Mouse (Mus musculus): ENCODE data around the gene Higd1c.
"Not testable (repeated sequence)": the region's sequence is repeated elsewhere in the genome, so short reads cannot be mapped to it uniquely, and the experiment has no call there.

Higd1c gene

DNA sequence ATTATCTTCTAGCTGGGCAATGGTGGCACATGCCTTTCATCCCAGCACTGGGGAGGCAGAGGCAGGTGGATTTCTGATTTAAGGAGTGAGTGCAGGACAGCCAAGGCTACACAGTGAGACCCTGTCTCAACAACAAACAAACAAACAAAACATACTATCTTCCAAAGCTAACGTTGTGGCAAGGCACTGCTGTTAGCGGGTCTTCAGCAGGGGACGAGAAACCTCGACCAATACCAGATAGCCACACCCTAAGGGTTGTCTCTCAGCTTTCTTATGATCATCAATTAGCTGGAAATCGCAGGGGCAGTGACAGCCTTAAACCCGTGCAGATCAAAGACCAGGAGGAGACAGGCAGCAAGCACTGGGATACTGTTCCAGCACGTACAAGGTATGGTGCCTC lies at the start of gene Higd1c:
Gene Higd1c, plus strand, starts transcription at position 301 of the 400 bp plus-strand sequence.
- no peak for DNase-seq (ENCODE audit: low read depth, low spot score)

DNA sequence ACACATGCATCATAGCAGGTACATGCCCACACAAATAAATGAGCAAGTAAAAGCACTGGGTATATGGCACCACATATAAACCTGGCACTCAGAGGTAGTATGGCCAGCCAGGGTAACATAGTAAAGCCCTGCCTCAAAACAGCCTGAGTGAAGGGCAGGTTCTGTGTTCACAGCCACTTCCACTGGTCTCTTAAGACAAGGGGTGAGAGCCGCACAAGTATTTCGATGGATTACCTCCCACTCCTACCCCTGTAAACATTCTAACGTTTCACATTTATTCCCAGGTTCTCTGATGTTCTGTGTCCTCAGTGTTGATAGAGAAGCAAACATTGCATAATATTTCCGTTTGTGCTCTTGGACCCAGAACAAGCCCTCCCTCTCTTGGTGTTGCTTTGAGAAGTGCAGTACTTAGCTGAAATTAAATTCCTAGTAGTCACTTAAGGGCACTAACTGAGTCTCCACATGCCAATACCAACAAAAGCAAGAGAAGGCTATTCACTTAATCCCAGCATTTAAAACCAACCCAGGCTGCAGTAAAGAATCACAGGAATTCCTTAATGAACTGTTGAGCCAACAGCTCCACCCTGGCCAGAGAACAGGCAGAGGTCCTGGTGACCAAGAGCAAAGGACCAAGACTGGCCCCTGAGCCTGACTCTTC lies 46.2 kb upstream of the Higd1c start:
- DNase-seq (ENCODE audit: low read depth, low spot score) = not testable (repeated sequence)

DNA sequence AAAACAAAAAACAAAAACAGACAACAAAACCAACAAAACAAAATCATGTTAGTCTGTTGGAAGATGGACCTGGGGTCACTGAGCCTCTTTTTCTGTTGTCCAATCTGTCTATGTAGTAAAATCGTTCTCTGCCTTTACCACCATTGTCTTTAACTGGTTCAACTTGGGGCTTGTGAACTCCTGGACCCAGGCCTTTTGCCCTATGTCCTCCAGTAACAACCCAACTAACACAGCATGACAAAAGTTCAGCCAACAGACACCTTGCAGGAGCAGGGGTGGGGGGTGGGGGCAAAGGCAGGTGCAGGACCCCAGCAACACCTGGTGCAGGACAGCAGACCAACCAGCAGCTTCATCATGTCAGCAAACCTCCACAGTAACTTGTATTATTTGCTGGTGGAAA lies 44.5 kb upstream of the Higd1c start:
- DNase-seq (ENCODE audit: low read depth, low spot score) = no peak

DNA sequence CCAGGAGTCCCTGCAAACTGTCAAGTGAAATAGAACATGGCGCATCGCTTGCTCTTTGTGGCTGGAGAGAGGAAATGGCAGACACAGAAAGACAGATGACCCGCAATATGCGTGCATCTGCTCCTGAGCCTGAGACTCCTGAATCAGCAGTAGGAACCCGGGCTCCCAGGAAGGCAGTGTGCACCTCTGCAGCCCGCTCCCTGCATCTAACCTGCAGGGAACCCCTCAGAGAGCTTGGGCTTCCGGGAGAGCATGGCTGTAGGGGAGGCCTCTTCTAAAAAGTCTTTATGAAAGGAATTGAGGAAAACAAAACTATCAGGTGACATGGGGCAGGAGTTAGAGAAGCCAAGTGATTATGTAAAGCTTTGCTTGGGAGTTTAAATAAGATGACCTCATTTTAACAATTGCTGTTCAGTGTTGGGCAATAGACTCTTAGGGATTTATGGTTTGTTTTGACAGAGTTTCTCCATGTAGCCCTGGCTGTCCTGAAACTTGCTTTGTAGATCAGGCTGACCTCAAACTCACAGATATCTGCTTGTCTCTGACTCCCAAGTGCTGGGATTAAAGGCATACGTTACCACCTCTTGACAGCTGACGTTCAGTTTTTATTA lies 43.9 kb upstream of the Higd1c start:
- DNase-seq (ENCODE audit: low read depth, low spot score) = no peak

DNA sequence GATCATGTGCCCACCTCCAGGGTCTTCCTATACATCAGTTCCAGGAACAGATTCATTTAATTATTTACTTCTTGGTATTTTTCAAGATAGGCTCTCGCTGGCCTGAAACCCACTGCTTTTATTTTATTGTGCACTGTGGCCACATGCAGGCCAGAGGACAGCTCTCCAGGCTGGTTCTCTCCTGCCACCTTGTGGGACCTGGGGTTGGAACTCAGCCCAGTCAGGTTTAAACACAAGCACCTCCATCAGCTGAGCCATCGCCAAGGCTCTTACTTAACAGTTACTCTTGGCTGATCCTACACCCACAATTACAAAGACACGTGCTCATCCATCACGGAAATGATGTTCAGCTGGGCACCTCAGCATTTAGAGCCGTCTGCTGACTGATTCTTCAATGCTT lies 43.2 kb upstream of the Higd1c start:
- DNase-seq (ENCODE audit: low read depth, low spot score) = no peak

DNA sequence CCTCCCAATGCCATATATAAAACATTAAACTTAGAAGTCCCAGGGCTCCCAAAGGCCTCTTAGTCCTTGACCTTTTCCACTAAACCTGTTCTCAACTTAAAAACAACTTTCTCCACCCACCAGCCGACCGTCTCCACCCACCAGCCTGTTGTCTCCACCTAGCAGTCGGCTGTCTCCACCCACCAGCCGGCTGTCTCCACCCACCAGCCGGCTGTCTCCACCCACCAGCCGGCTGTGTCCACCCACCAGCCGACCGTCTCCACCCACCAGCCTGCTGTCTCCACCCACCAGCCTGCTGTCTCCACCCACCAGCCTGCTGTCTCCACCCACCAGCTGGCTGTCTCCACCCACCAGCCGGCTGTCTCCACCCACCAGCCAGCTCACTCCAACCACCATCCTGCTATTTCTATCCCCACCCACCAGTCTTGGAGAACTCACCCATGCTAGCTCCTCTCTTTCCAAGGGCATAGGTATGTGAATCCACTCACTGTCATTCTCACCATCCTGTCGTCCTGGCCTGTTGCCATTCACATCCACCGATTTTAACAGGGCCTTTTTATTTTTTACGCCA lies 40.2 kb upstream of the Higd1c start:
- DNase-seq (ENCODE audit: low read depth, low spot score) = peak; percentile 42

DNA sequence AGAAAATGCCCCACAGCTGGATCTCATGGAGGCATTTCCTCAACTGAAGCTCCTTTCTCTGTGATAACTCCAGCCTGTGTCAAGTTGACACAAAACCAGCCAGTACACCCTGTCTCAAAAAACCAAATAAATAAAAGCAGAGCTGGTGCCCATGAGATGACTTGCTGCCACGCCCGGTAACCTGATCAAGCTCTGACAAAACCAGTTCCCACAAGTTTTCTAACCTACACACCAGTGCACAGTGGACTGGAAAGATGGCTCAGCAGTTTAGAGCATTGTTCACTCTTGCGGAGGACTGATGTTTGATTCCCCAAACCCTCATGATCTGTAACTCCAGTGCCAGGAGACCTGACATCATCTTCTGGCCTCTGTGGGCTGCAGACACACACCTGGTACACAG lies 39.1 kb upstream of the Higd1c start:
- no peak for DNase-seq (ENCODE audit: low read depth, low spot score)

DNA sequence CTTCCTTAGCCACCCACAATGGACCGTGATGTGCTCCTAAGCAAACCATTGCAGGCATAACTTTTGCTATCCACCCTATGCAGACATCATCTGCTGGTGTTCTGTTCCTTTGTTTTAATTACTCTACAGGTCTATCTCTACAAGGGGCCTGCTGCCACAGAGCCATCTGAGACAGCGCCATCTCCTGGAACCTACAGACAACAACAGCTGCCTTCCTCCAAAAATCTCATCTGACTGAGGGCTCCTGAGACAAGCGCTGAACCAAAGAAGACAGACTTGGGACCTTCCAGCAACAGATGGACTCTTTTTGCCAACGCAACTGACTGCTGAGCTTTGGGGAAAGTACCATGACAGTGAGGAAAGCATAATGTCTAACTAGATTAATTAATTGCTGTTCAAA lies 36.3 kb upstream of the Higd1c start:
- DNase-seq (ENCODE audit: low read depth, low spot score) = not testable (repeated sequence)

DNA sequence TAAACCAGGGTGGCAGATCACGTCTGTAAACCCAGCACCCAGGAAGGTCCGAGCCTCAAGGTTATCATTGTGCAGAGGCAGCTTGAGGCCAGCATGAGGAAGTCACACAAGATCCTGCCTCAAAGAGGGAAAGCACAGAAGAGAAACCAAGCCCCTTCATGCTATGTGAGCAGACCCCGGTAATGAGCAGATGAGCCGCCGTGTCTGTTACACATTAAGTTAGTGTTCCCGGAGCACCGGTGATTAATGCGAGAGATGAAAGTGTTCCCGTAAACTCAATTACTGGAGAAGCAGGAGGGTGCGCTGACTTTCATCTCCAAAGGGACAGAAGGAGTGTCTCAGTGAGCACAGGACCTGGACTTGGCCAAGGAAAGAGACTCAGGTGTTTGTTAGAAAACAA lies 35.0 kb upstream of the Higd1c start:
- DNase-seq (ENCODE audit: low read depth, low spot score) = not testable (repeated sequence)

DNA sequence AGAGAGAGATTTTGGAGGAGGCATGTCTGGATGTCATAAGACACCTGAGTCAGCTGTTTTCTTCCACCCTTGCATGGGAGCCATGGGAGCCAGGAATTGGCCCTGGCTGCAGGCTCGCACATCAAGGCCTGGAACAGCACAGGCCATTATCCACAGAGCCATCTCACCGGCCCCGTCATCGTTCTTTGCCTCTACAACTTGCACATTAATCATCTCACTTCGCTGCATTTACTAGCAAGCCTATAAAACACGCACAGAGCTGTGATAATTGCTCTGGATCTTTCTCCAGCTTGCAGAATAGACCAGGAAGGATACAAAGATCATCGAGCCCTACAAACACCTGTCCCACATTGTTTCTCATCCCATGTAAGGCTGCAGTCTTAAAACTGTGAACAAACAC lies 33.6 kb upstream of the Higd1c start:
- no peak for DNase-seq (ENCODE audit: low read depth, low spot score)

DNA sequence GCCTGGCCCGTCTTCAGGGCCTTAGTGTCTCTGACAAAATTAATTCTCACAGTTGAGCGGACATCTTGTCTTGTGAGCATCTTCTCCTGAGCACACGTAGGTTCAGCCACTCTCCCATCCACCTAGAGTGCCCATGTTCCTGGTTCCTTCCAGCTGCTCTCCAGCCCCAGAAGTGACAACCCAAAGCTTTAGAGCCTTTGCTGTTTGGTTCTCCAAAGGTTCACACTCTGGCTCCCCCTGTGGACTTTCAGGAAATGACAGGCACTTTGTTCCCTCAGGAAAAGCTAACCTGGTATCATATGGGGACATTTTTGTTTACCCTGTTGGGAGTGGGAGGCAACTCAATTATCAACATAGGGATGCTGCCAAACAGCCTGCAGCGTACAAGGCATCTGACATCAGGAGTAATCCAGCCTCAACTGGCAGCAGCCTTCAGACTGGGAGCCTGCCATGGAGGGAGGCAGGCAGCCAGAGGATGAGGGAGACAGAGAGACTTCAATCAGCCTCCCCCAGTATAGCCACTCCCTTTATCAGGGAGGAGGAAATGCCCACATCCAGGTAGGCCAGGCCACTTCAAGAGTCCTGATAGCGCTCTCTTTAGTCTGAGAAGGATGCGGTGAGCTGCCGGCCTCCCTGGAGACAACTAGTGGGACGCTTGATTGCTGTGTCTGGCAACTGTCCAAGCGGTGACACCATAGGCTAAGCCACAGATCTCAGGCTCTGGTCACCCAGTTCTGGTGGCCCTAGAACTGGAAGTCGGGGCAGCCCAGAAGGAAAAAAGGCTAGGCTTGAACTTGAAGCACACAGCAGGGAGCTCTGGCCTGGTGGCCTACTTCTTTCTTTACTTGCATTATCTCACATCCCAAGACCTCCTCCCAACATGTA lies 32.0 kb upstream of the Higd1c start:
- not testable (repeated sequence) for DNase-seq (ENCODE audit: low read depth, low spot score)

DNA sequence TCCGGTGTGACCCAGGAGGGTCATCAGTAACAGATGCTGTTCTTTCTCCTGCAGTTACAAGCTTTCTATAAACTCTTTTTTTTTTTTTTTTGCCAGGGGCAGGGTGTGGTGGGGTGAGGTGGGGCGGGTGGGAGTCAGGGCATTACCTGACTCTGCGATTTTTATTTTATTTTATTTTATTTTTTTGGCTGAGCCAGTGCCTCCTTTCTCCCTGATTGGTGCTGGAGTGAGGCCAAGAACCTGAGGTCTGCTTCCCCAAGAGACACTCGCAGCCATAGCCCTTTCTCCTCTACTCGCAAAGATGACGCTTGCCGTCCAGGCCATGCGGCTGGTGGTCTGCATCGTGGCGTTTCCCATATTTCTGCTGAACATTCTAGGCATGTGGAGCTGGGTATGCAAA lies 29.7 kb upstream of the Higd1c start, which contains the start of gene Mettl7a3:
Gene Mettl7a3, plus strand, starts transcription at position 301 of the 400 bp plus-strand sequence.
- DNase-seq (ENCODE audit: low read depth, low spot score) = no peak

DNA sequence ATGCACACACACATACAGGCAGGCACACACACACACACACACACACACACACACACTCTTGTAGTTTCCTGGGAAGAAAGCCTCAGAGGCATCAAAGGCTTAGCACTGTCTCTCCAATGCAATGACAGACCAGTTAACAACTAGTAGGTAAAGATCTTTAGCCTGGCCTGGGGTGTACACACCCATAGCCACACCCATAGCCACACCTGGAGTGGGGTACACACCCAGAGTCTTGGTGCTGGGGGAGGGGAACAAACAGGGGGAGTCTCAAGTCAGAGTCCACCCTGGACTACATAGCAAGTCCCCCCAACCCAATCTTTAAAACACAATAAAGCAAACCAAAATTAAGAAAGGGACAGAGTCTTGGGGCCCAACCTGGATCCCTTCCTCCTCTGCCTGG lies 27.0 kb upstream of the Higd1c start:
- not testable (repeated sequence) for DNase-seq (ENCODE audit: low read depth, low spot score)

DNA sequence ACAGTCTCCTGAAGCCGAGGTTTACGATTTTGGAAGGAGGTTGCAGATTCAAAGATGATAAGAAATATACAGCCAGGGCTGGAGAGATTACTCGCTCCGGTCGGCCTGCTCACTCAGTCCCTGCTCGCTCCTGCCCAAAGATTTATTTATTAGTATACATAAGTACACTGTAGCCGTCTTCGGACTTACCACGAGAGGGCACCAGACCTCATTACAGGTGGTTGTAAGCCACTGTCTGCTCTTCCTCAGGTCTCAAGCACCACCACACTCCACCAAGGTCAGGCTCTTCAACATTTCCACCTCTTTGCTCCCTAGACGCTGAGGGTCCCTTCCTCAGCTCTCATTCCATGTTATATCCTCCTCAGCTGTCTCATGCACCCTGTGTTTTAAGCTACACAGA lies 26.5 kb upstream of the Higd1c start:
- not testable (repeated sequence) for DNase-seq (ENCODE audit: low read depth, low spot score)

DNA sequence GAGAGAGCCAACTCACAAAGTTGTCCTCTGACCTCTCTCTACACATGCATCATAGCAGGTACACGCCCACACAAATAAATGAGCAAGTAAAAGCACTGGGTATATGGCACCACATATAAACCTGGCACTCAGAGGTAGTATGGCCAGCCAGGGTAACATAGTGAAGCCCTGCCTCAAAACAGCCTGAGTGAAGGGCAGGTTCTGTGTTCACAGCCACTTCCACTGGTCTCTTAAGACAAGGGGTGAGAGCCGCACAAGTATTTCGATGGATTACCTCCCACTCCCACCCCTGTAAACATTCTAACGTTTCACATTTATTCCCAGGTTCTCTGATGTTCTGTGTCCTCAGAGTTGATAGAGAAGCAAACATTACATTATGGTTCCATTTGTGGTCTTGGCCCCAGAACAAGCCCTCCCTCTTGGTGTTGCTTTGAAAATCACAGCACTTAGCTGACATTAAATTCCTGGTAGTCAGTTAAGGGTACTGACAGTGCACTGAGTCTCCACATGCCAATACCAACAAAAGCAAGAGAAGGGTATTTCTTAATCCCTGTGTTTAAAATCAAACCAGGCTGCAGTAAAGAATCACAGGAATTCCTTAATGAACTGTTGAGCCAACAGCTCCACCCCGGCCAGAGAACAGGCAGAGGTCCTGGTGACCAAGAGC lies 22.9 kb upstream of the Higd1c start:
- DNase-seq (ENCODE audit: low read depth, low spot score) = not testable (repeated sequence)

DNA sequence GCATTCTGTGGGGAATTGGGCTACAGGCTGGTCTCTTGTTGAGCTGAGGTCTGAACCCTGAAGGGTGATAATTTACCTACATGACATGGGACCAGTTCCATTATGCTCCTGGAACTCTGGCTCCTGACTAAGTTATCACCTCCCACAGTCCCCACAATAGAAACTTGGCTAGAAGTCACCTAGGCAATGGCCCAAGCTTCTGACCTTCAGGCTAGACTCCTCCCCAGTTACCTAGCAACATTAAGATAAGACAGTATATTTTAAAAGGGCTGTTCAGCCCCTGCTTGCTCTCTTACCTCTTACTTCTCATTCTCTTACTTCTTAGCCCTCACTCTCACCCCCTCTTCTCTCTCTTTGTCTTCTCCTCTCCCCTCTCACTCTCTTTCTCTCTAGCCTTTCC lies 18.9 kb upstream of the Higd1c start:
- no peak for DNase-seq (ENCODE audit: low read depth, low spot score)

DNA sequence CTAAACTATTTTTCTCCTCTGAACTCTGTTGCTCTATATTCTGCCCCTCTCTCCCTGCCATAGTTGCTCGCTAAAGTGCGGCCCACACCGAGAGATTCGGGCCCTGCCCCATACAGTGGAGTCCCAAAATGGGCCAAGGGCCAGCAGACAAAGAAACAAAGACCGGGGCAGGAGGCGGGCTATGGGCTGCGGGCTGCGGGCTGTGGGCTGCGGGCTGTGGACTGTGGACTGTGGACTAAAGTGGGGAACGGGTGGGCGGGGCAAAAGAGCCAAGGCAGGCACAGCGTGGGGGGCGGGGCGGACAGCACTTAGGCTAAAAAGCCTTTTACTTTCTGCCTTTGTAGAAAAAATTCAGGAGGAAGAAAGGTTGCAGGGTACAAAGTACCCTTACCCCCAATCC lies 17.6 kb upstream of the Higd1c start:
- DNase-seq (ENCODE audit: low read depth, low spot score) = no peak

DNA sequence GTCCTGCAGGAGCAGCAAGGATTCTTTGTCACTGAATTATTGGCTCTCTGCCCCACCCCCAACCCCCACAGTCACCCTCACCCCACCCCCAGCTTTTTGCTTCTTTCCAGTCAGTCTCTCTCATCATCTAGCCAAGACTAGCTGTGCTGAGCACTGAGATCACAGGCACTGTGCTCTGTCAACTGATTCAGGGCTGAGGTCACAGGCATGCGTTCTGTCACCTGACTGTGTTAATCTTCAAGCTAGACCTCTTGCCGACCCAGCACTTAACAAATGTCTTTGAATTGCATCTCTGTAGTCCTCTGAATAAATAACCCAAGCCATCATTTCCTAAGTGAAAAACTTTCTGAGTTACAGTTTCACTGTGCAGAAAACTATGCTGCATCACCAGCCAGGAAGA lies 14.8 kb upstream of the Higd1c start:
- DNase-seq (ENCODE audit: low read depth, low spot score) = no peak

DNA sequence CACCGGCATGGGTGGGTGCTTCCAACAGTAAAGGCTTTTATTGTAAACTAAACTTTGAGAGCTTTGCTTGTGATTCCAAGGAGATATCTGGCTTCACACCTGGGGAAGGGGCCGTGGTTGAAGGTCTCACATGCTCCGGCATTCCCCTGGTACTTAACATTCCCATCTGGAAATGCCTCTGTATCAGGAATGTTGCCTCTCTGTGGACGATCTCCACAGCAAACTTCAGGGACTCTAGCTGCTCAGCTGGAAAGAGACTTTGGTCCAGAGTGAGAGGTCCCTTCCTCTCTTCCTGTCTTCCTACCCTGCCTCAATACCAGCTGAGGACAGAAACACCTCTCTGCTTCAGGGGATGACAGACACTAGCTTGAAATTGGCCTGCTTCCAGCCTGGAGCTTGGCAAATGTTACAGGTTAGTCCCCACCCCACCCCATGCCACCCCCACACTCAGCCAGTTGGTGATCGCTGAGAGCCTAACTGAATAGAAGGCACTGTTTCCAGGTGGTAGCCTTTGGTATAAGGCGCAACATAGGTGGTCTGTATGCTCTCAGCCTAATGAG lies 12.8 kb upstream of the Higd1c start:
- no peak for DNase-seq (ENCODE audit: low read depth, low spot score)

DNA sequence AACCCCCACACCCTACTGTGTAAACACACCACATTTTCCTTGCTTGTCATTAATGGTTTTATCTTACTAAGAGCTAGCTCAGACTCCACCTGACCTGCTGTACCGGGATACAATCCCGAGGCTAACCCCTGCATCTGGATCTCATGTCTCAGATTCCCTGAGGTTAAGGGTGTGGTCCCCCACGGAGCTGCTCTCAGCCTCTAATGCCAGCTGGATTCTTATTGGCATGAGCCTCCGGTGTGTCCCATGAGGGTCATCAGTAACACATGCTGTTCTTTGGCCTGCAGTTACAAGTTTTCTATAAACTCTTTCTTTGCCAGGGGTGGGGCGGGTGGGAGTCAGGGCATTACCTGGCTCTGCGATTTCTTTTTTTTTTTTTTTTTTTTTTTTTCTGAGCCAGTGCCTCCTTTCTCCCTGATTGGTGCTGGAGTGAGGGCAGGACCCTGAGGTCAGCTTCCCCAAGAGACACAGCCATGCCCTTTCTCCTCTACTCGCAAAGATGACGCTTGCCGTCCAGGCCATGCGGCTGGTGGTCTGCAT lies 11.6 kb upstream of the Higd1c start, which contains the start of the genes Methig1 and Mettl7a2:
Gene Methig1, plus strand, starts transcription at position 439 of the 540 bp plus-strand sequence.
Gene Mettl7a2, plus strand, starts transcription at position 490 of the 540 bp plus-strand sequence.
- DNase-seq (ENCODE audit: low read depth, low spot score) = no peak

DNA sequence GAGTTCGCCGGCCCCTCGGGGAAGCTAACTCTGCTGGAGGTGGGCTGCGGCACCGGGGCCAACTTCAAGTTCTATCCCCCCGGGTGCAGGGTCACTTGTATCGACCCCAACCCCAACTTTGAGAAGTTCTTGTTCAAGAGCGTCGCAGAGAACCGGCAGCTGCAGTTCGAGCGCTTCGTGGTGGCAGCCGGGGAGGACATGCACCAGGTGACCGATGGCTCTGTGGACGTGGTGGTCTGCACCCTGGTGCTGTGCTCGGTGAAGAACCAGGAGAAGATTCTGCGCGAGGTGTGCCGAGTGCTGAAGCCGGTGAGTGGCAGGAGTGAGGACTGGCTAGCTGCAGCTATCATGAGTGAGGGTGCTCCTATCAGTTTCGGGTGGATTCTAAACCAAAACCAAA lies 10.9 kb upstream of the Higd1c start:
- not testable (repeated sequence) for DNase-seq (ENCODE audit: low read depth, low spot score)
